Mouse (Mus musculus) layer of hippocampus, postnatal 25 days (tissue): ENCODE measurements around the gene Cx3cl1. TPM values are rescaled to one million over a fixed set of nuclear protein-coding genes. Genes with fewer than 3 reads are reported as not detected.
A peak's percentile ranks its signal among the peaks of the same experiment; 100 is the strongest.

ENCODE experiments used
- DNase-seq, 2 experiments: peaks; one replicate each; pipeline ENCODE4 v3.0.0; 2022; ENCODE audit warnings: mixed read lengths in 2 of 2, low spot score in 1 of 2; ENCODE audit errors: extremely low spot score in 1 of 2
- total RNA-seq, 2 experiments: library from RNA; stranded (reverse); gene quantifications; 2 replicates each; pipeline ENCODE4 v1.2.3; 2021

Cx3cl1 gene
- total RNA-seq, 2 experiments from 2014 or later, result 490 to 500 TPM

DNA sequence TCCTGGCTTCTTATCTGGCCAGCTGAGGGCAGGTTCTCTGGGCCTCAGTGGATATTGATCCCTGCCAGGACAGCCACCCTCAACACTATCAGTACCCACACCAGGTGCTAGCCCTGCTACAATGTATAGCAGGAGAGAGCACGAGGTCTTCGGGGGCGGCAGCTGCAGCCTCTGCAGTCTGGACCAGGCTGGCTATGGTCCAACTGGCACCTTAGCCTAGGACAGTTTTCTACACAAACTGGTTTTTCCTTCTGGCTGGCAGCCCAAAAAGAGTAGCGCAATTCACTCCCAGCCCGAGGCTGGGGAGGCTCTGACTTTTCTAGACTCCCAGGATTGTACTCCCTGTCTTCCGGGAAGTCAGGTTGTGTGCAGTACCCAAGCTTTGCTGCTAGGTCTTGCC is 864 bp upstream of the Cx3cl1 start:
- no peak for DNase-seq

DNA sequence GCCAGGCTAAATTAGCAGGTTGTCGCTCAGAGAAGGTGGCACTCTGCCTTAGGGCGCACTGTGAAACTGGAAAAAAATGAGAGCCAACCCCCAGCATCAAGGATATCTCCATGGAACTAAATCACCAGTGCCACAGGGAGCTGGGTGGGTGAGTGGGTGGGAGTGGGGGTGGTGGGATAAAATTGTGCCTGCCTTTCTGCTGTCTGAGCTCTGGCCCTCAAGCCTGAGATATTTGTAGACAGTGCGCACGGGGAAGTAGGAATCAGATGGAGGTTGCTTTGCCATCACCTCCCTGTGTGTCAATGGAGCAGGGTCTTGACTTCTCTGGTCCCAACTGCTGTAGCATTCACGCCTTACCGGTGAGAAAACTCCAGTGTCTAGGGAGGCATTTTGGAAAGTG is 1.2 kb downstream of the Cx3cl1 start:
- DNase-seq, result no peak

DNA sequence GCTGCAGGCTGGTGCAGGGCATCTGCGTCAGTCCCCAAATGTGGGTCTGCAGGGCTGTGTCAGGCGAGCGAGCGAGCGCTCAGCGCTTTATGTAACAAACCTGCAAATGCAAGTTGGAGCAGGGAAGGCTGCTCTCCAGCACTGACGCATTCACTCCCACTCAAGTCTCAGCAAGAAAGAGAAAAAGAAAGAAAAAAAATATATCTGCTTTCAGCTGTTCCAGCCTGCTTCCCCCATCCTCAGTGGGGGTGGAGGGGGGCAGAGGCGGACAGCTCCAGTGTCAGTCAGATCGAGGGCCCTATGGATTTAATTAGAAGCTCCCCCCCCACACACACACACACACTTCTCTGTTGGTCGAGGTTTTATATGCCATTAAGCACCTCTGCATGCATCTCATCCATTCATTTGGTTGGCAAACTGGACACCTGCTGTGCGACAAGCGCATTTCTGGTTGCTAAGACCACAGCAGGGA is 1.9 kb downstream of the Cx3cl1 start:
- peak in 1 of 2 experiments; percentile 47 for DNase-seq

DNA sequence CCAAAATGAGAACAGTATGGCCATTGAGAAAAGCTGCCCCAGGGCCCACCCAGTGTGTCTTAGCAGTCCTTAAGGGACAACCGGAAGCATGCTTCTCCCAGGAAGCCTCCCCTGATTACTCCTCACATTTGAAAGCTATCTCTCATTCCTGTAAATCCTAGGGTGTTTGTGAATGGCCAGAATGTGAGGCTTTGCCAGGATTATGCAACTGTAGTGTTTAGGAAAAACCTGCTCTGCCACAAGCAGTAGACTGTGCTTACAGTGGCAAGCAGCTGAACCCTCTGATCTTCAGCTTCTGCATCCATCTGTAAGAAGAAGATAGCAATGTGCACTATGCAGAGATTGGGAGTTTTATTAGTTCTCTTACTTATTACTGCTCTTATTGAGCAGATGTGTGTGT is 2.8 kb downstream of the Cx3cl1 start:
- DNase-seq, result no peak

DNA sequence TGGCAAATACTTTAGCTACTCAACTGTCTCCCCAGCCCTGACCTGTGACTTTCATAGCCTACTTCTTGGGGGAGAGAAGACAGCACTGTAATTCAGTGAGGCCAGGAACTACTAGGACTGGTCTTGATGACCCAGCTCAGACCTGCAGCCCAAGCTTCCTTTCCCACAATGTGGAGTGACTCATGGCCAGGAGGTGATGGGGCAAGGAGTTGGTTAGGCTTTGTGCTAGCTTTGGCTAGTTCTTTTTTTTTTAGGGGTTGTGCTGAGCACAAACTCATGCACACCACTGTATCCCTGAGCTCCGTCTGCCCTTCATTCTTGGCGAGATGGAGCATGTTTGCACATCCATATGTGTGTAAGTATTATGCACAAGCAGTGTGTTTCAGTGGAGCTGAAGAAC is 4.5 kb downstream of the Cx3cl1 start:
- no peak for DNase-seq

DNA sequence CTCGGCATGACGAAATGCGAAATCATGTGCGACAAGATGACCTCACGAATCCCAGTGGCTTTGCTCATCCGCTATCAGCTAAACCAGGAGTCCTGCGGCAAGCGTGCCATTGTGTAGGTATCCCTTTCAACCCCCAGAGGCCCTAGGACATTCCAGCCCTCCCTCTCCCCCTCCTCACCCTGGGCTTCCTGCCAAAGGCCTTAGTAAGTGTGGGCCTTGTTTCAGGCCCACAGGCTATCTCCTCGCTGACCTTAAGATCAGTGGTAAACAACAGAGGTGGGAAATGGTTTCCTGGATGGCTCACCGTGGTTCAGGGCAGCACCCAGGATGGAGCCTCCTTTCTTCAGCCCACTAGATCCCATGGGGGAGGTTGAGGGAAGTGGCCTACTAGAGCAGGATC is 6.2 kb downstream of the Cx3cl1 start:
- no peak for DNase-seq

DNA sequence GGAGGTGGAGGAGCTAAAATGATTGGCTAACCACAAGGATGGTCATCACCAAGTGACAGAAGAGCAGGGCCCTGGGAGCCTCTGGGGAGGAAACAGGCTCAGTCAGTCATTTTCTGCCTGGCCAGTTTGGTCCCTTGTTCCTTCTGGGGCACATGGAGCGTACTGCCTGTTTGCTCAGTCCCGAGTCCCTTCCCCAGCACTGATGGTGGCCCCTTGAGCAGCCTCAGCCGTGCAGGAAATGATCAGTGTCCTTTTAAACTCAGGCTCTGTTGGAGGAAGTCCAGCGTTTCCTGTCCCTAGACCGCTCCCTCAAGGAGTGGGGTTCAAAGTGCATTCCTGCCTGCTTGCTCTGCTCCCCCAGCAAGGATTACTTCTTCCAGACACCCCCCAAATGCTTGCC is 6.7 kb downstream of the Cx3cl1 start:
- no peak for DNase-seq

DNA sequence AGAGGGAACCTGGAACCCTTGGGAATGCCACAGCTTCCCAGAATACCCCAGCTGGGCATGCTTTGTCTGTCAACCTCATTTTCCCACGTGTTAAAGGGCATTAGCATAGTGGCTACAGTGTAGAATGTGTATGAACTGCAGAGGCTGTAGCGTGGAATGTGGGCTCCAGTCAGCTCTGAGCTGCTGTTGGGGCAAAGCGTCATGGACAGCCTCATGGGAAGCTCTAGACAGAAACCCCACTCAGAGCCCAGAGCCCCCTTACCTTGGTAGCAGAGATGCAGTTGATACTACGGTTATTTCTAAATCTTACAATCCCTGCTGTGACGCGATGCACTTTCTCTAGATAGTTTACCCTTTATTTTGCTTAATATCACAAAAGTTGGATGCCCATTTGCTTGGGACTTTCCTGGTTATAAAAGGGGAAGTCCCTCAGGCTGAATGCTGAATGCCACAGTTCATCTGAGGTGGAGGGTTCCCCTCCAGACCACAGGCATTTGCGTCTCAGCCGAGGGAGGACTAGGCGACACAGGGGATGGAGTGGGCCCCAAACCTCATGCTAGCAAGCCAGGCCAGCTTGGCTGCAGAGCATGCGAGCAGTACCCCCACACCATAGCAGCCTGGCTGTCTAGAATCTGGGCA is 7.2 kb downstream of the Cx3cl1 start:
- DNase-seq, result no peak

DNA sequence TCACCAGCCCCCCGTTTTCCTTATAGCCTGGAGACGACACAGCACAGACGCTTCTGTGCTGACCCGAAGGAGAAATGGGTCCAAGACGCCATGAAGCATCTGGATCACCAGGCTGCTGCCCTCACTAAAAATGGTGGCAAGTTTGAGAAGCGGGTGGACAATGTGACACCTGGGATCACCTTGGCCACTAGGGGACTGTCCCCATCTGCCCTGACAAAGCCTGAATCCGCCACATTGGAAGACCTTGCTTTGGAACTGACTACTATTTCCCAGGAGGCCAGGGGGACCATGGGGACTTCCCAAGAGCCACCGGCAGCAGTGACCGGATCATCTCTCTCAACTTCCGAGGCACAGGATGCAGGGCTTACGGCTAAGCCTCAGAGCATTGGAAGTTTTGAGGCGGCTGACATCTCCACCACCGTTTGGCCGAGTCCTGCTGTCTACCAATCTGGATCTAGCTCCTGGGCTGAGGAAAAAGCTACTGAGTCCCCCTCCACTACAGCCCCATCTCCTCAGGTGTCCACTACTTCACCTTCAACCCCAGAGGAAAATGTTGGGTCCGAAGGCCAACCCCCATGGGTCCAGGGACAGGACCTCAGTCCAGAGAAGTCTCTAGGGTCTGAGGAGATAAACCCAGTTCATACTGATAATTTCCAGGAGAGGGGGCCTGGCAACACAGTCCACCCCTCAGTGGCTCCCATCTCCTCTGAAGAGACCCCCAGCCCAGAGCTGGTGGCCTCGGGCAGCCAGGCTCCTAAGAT is 7.9 kb downstream of the Cx3cl1 start:
- no peak for DNase-seq

DNA sequence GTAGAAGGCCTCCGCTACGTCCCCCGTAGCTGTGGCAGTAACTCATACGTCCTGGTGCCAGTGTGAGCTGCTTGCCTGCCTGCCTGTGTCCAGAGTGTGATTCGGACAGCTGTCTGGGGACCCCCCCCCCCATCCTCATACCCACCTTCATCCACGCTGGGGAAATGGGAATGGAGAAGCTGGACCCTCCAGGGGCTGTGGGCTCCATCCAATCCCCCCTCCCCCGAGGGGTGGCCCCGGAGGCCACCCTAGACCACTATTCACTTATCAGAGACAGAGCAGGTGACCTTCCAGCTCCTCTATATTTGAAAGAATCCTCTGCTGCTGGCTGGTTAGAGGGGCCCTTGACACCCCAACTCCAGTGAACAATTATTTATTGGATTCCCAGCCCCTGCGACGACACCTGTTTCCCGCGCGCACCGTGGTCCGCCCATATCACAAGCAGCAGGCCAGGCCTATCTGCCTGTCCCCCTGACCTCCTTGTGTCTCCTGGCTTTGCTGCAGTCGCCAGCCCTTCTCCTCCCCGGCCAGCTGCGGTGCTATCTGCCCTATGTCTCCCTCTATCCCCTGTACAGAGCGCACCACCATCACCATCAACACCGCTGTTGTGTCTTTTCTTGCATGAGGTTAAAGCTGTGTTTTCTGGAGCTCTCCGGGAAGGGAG is 8.8 kb downstream of the Cx3cl1 start:
- DNase-seq, result no peak

DNA sequence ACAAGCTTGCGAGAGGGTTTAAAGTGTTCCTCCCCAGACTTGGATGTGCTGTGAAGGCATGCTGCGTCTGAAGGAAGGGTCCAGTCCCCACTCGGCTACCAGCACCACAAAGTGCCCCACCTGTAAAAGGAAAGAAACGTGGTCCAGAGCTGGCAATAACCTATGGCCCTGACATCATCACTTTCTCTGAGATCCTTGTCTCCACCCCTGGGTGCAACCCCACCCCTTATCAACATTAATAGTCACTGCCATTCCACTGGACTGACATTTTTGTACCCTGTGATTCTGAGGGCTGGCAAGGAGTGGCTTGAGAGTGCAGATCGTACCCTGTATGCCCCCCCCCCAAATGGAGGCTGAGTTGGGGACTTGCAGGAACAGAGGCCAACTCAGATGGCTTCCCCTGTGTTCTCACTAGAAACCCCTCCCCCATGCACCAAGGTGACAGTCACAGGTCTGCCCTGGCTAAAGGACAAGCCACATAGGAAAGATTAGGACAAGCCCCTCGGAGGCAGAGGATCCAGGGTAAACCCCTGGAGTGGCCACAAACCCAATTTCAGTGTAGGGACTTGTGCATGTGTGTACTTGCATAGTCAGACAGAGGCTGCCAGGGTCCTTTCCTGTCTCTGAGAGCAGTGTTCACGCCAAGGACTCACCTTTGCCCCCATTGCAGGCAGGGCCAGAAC is 9.5 kb downstream of the Cx3cl1 start:
- no peak for DNase-seq

DNA sequence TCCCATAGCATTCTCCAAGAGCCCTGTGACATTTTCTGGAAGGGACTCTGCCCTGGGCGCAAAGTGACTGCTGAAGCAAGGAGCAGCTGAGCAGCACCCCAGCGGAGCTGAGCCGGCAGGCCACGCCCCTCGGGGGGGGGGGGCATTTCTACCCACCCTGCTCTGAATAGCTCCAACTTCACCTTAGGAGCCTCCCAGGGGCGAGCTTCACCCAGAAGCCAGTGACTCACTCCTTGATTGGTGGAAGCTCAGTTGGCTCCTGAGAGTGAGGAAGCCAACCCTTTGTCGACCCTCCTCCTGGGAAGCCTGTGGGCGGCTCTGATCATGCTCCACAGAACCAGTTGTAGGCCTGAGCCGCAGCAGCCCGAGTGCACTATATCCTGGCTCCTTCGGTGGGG is 10.0 kb downstream of the Cx3cl1 start:
- DNase-seq, result no peak

DNA sequence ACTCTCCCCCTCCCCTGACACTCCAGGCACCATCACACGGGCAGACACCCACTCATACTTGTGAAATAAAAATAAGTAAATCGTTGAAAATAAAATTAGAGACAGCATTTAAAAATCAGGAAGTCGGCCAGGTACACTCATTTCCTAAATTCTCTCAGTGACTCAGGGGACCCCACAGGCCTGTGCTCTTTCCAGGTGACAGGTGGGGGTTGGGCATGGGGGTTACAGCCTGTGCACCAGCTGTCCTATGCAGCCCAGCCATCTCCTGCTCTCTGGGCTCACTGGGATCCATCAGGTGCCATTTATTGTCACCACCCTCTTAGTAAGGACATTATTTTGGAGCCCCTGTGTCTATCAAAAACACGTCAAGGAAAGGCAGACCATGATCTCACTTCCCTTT is 12.1 kb downstream of the Cx3cl1 start:
- no peak for DNase-seq

DNA sequence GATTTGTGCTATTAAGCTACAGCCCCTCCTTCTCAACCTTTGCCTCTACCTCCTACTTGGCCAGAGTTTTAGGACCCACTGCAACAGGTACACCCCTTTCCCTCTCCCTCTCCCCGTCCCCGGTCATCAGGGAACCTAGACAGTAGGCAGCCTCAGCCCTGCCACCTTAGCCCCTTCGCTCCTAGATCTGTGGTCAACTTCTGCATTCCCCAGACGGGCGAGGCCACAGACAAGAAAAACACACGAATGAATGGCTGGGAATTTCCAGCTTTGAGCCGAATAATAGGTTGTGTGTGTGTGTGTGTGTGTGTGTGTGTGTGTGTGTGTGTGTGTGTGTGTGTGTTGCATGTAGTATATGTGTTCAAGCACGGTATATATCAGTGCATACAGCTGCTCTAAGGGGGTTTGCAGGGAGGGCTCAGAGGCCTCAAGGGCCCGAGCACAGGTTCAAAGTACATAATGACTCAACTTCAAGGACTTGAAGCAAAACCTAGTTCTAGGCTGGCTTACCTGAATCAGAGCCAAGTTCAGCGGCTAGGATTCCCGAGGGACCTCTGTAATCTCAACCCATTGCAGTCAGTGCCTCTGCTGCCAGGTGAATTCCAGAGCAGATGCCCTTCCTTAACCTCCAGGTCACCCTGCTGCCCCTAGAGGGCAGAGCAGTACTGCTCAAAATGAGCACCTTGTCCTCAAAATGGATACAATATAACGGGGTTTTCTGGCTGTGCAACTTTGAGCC is 13.6 kb downstream of the Cx3cl1 start:
- DNase-seq, result no peak

DNA sequence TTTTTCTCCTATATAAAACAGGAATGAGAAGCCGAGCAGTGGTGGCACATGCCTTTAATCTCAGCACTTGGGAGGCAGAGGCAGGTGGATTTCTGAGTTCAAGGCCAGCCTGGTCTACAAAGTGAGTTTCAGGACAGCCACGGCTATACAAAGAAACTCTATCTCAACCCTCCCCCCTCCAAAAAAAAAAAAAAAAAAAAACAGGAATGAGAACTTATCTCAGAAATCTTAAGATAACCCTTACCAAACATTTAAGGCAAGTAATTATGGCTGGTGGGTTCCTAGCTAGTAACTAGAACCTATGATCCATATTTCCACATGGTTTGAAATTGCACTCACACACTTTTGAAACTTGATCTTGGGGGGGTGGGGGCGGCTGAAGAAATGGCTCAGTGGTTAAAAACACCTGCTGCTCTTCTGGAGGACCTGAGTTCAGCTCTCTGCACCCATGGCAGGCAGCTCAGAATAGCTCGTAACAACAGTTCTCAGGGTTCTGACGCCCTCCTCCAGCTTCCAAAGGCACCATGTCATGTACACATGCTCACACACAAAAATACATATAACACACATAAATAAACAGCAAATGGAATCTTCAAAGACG is 14.3 kb downstream of the Cx3cl1 start:
- DNase-seq, result no peak

DNA sequence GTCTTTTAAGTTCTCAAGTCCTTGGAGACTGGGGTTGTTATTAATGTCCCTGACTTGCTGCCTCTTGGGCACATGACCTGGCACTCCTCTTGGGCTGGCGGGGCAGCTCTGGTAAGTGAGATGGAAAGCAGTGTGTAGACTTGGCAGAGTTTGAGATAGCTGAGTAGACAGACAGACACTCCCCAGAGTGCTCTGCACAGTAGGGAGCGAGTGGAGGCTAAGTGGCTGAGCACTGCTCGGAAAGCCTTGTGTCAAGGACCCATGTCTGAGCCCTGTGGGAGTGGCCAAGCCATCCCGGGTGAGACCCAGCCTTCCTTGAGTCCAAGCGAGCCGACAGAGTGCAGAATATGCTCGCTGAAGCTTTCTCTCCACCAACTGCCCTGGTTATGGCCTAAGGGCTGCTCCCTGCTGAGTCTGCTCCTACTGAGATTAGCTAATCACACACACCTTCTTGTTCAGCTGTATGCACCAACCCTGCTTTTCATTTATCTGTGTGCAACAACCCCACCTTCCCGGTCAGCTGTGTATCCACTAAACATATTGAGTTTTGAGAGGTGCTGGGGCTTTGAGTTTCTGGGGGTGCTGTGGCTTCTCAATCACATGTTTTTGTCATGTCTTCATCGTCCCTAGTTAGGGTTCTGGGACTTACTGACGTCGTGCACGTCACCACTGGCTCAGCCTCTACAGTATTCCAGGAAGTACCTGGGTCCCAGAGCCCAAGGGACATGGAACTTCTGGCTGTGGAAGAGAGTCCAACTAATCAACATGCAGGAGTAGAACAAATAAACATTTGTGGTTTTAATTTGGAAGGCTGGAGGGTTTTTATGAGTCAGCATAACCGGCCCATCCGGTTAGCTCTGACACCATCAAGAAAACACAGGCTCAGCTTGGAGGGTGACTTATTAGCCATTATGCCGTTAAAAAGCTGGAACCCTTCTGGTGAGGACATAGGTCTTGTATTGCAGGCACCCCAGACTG is 16.0 kb downstream of the Cx3cl1 start:
- no peak for DNase-seq

DNA sequence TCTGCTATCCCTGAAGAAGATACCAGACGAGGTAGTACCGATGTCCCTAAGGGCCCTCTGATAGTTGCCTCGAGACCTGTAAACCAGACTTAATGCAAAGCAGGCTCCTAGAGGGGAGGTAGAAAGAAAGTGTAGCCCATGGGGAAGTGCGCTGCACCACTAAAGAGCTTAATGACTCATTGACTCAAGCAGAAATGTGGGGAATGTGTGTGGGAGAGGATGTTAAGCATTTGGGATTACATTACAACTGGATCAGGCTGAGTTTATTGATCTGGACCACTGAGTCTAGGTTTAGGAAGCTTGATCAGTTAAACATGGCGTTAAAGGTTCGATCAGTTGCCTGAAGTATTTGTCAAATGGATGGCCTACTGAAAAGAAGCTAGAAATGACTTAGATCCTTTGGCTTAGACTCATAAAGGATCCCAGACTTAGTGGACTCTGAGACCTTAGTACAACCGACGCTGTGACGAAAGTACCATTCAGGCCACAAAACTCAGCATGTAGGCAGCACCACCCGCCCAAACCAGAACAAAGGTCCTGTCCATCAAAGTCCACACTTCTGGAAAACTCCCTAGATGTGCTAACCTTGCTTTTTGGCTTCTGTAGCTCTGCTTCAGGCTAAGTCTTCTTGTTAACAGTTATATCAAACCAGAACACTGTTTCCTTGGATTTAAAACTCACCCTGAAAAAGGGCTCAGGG is 17.6 kb downstream of the Cx3cl1 start:
- DNase-seq, result no peak

DNA sequence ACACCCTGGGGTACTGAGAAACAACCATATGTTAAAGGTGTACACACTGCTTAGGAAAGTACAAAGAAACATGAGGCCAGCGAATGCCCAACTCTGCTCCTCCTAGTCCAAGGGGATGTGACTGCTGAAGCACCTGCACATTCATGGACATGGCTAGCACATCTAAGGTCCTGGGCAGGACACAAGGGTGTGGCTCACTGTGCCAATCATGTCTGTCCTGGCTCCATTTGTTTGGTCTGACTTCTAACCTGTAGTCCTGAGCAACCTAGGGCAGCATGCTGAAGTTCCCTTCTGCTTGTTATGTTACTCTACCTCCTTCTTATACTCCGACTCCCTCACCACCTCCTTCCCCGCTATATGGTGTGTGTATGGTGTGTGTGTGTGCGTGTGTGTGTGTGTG is 22.6 kb downstream of the Cx3cl1 start:
- DNase-seq, result no peak
